Mouse (Mus musculus) urinary bladder, postnatal 0 days (tissue): ENCODE data around the gene Mapk8ip1. TPM values are rescaled to one million over a fixed set of nuclear protein-coding genes. Genes with fewer than 3 reads are reported as not detected.

Source experiments
- microRNA-seq: library from miRNA; unstranded; fragments of <30 nt; microRNA quantifications from one replicate; pipeline ENCODE4, GENCODE M21; 2016
- polyA plus RNA-seq: library from polyadenylated mRNA; unstranded; fragments of >200 nt; fragmentation: Nextera tagmentation; extraction: Ambion mirVana; gene quantifications from 2 replicates; pipeline ENCODE4 v1.2.1, GENCODE M21; 2015

Gene Mapk8ip1
- polyA plus RNA-seq = 11.1 and 12.1 TPM in 2 replicates

DNA sequence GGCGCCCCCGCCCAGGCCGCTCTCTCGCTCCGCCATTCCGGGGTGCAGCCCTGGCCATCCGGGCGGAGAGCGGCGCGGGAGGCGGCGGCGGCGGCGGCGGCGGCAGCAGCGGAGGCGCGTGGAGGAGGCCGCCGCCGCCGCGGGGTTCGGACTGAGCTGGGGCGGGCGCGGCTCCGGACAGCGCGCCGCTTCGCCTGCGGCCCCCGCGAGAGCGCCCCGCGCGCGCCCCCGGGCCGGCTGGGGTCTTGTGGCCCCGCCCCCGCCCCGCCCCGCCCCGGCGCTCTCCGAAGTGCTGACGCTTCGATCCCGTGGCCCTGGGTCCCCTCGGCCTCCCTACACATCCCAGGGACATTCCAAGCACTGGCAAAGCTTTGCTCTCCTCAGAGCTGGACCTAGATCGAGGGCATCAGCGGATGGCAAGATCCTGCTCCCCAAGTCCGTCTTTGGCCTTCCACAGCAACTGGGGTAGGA lies at the start of gene Mapk8ip1:
Gene Mapk8ip1, minus strand, starts transcription at position 173 of the 471 bp plus-strand sequence.

GRCm38 (mm10) chr2:92433578-92434374 lies 32.7 kb upstream of the Mapk8ip1 start, which contains the start of gene Cry2:
Cry2 (minus strand) TSS chr2:92434043.

DNA sequence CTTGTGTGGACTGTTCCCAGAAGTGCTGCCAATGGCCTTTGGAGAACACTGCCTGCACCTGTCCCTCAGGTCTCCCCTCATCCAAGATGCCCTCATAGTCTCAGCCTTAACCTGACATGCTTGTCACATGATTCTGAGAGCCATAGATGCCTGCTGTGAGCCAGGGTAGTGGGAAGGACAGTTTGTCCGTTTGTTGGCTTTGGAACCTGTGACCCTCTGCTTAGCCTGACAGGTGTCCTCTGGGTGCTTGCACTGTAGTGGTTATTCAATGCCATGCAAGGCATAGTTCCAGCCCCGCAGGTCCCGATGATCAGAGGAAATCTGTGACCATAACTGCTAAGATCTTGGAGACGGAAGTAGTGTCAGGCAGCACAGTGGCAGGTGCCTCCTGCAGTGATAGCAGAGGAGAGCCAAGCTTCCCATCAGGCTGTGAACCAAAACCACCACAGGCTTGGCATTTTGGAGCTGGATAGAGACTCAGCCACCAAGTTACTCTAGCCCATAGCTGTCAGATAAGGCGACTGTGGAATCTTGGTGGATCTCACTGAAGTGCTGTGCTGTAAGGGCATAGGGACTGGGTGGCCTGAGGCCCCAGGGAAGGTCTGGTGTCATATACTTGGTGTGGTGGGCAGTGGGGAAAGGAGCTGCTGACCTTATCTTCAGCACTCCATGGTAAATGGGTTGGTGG lies 19.0 kb downstream of the Mapk8ip1 start, which contains the start of gene 1700029I15Rik:
Gene 1700029I15Rik, plus strand, starts transcription at position 638 of the 688 bp plus-strand sequence.

DNA sequence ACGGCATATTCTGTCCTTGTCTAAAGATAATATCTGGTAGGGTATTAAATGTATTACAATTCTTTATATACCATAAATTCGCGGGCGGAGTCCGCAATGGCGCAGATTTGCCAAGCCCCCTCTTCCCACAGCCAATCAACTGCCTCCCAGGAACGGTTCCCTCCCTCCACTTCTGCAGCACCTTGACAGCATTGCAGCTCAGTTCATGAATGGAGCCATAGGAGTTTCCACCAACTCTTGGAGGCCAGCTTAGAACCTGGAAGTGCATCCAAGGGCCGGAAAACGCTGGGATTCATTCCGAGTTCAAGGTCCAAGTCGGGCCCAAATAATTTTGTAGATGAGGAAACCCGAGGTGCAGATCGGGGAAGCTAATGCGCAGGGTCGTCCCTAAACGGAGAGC lies 26.5 kb downstream of the Mapk8ip1 start, which contains the start of the genes Pex16 and Large2:
Gene Pex16, plus strand, starts transcription at position 163 of the 400 bp plus-strand sequence.
Gene Large2, minus strand, starts transcription at position 356 of the 400 bp plus-strand sequence.

Small RNAs within 50 kb of the gene (microRNA-seq; reads per million reads assigned to microRNA genes)
- not detected for gene Mir7000

Other genes with a start within 250 kb of the Mapk8ip1 start
- 20.7 and 25.5 TPM in 2 replicates for gene Pex16, start 26.6 kb downstream of the Mapk8ip1 start, polyA plus RNA-seq
- 2.4 and 2.8 TPM in 2 replicates for gene Large2, start 26.4 kb downstream of the Mapk8ip1 start, polyA plus RNA-seq
- gene 1700029I15Rik, start 18.7 kb downstream of the Mapk8ip1 start, polyA plus RNA-seq = 1.3 and 1.7 TPM in 2 replicates
- gene Cry2, start 32.8 kb upstream of the Mapk8ip1 start, polyA plus RNA-seq = 16.1 and 17.6 TPM in 2 replicates
- 15.0 and 16.8 TPM in 2 replicates for gene Slc35c1, start 59.3 kb upstream of the Mapk8ip1 start, polyA plus RNA-seq
- 7.5 and 9.6 TPM in 2 replicates for gene Chst1, start 198.4 kb upstream of the Mapk8ip1 start, polyA plus RNA-seq